Mouse (Mus musculus) megakaryocyte, embryonic 14.5 days (primary cell): ENCODE measurements around the gene P3h4.

Experiments
- FLI1 ChIP-seq: IDR thresholded peaks from 2 replicates; pipeline ENCODE4 v1.6.1; 2012; ENCODE audit warnings: low read length, inconsistent platforms, mixed read lengths
- GATA1 ChIP-seq: IDR thresholded peaks from 3 replicates; pipeline ENCODE4 v1.6.1; 2012; ENCODE audit warnings: mixed read lengths, low read length, inconsistent platforms, borderline replicate concordance

DNA sequence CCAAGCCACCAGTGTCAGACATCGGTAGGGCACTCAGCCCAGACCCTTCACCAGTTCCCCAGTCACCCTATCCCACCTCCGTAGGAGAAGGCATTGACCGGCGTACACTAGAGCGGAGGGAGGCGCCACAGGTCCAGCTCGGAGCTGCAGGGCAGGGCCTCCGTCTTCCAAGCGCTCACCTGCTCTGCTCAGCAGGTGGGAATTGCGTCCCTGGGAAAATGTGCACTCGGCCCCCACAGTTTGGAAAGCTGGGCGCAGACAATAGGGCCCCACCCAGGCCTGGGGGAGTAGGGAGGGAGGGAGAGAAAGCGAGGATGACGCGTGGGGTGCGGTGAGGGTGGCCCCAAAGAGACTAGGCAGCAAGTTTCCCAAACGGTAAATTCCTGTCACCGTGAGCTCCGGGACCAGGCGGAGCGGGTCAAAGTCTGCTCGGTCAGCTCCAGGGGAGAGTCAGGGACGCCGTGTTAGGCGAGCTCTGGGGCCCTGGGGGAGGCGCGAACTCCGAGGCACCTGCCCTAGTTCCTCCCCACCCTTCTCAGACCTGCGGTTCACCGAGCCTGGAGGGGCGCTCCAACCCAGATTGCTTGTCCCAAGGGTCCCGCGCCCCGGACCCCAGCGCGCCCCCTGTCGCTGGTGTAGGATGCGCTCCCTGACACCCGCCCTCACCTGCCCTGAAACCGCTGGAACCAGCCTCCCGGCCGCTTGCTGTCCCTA lies 17.6 kb downstream of the P3h4 start:
- no peak for TF ChIP-seq GATA1
- TF ChIP-seq FLI1 = no peak
